Mouse (Mus musculus) heart, adult 2 months (tissue): ENCODE results near the gene Cxcl15. TPM values are rescaled to one million over a fixed set of nuclear protein-coding genes. Genes with fewer than 3 reads are reported as not detected.
A peak's percentile ranks its signal among the peaks of the same experiment; 100 is the strongest.

ENCODE experiments used
- DNase-seq, 2 experiments: peaks; one replicate each; pipeline ENCODE4 v3.0.0; 2021
- H3K27ac ChIP-seq: fragments of 200-600 bp; 2 replicates; pipeline ENCODE4 v1.8.1; 2022
- H3K27me3 ChIP-seq: fragments of 200-500 bp; 2 replicates; pipeline ENCODE4 v1.6.1; 2012; ENCODE audit warnings: mild to moderate bottlenecking, low read length, inconsistent platforms, mixed read lengths; ENCODE audit not compliant: control insufficient read depth, insufficient read depth
- H3K36me3 ChIP-seq: fragments of 200-500 bp; 2 replicates; pipeline ENCODE4 v1.6.1; 2012; ENCODE audit warnings: low read length, inconsistent platforms; ENCODE audit not compliant: control insufficient read depth, insufficient read depth
- H3K4me1 ChIP-seq: fragments of 200-500 bp; 2 replicates; pipeline ENCODE4 v1.6.1; 2011; ENCODE audit warnings: low read length; ENCODE audit not compliant: control insufficient read depth, insufficient read depth
- H3K4me3 ChIP-seq: fragments of 200-600 bp; 2 replicates; pipeline ENCODE4 v1.8.1; 2022
- H3K79me2 ChIP-seq: fragments of 200-500 bp; replicated peaks from 2 replicates; pipeline ENCODE4 v1.6.1; 2012; ENCODE audit warnings: mild to moderate bottlenecking, inconsistent platforms, low read length, moderate library complexity, mixed read lengths; ENCODE audit not compliant: control insufficient read depth, insufficient read depth
- H3K9ac ChIP-seq: fragments of 200-500 bp; 2 replicates; pipeline ENCODE4 v1.6.1; 2012; ENCODE audit warnings: low read depth, mild to moderate bottlenecking, control low read depth, inconsistent platforms, low read length, mixed read lengths
- CTCF ChIP-seq: fragments of 200-600 bp; IDR thresholded peaks from 2 replicates; pipeline ENCODE4 v1.8.1; 2022; ENCODE audit warnings: antibody characterized with exemption, mild to moderate bottlenecking, moderate library complexity
- EP300 ChIP-seq: fragments of 200-500 bp; IDR thresholded peaks from 2 replicates; pipeline ENCODE4 v1.6.1; 2011; ENCODE audit warnings: low read depth, low read length, control low read depth; ENCODE audit not compliant: insufficient read depth
- POLR2A ChIP-seq: fragments of 200-500 bp; IDR thresholded peaks from 2 replicates; pipeline ENCODE4 v1.6.1; 2011; ENCODE audit warnings: mild to moderate bottlenecking, low read depth, low read length, control low read depth; ENCODE audit not compliant: insufficient read depth
- WGBS: fragments of 180-500 bp; shearing (Covaris S2); methylation state at CpG from one replicate; pipeline ENCODE4 v1.1.7; 2018; 5-methylcytosine and 5-hydroxymethylcytosine counted together
- intact Hi-C: fragments of 180-260 bp; cut with DNase I; formaldehyde crosslinking; loops from one replicate; pipeline ENCODE4 v1.15.1; 2025
- polyA plus RNA-seq: library from polyadenylated mRNA; depleted of rRNA; stranded (reverse); fragments of >200 nt; gene quantifications from 2 replicates; pipeline ENCODE4 v1.2.3, GENCODE M21; 2012
- total RNA-seq, 2 experiments: library from RNA; stranded (reverse); gene quantifications; 2 replicates each; pipeline ENCODE4 v1.2.3; 2021

The Cxcl15 gene
- total and polyA plus RNA-seq, 3 experiments = 1.00 TPM; not detected in 2

DNA sequence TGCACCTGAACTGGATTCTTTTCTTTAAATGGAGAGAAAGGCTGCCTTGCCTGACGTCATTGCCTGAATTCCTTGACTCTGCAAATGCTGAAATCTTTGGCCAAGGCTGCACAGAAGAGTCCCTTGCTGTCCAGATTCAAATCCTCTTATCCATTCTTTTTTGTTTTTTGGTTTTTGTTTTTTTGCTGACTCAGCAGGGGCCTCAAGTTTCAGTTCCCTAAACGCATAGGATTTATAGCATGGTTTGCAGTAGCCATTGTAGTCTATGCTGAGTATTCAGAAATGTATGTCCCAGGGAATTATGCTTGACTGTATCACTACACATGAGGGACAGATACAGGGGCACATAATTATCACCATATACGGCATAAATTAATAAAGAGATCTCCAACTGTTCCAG, 23.0 kb upstream of the Cxcl15 start:
- no peak overlapping the region; the same call in 1 of the 2 replicates for H3K27ac ChIP-seq
- no peaks in the 10 kb centered on the region for H3K79me2 ChIP-seq
- WGBS = 75% methylated on average over 3 of the region's 3 CpGs
- H3K9ac ChIP-seq = no peak overlapping the region
- H3K4me1 ChIP-seq = peaks cover 7% of the 10 kb centered on the region
- DNase-seq = peak in 1 of 2 experiments; percentile 17
- TF ChIP-seq POLR2A (no peak), CTCF (no peak), EP300 (no peak)
- no peaks in the 10 kb centered on the region for H3K27me3 ChIP-seq
- no peak overlapping the region for H3K4me3 ChIP-seq
- no peaks in the 10 kb centered on the region for H3K36me3 ChIP-seq
- intact Hi-C loops = loop anchor here (5.0 kb wide), 1 partner anchor 116 kb away; no protein-coding TSS in a partner anchor

DNA sequence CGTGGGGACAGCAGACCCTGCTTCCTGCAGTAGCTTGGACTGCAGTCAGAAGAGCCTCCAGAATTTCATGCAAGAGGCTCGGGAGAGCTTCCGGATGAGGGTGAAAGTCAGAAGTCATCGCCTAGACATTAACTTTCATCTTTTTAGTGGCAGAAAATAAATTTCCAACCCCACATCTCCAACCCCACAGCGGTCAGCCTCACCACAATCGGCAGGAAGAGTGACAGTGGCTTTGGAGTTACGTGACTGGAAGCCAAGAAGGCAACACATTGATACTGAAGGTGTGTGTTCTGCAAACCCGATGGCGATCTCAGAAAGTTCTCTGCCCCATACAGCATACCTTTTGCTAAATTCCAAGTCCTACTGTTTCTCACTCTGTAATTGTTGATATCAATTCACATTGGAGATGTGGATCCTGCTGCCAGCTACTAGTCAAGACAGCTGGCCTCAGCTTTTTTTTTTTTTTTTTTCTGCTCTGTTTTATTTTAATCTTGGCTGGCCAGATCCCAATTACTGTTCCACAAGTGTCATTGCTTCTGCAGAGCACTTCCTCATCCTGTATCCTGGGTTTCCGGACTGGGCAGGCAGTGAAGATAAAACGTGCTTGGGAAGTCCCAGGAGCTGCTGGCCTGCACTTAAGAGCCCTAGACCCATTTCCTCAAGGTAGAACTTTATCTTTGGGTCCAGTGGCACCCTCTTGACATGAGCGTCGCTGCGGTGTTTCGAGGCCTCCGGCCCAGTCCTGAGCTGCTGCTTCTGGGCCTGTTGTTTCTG, 22.3 kb upstream of the Cxcl15 start, which contains the start of gene Pf4:
Gene Pf4 (plus strand): TSS at position 556 of the 774 bp plus-strand sequence.
- Histone ChIP-seq H3K9ac (no peak within 1 kb of the TSS), H3K4me3 (peak within 1 kb of the TSS; percentile 35), H3K79me2 (no peaks in the 10 kb centered on the region), H3K4me1 (peaks cover 7% of the 10 kb centered on the region), H3K27ac (peak within 1 kb of the TSS; percentile 28; the same call in 1 of the 2 replicates), H3K27me3 (no peaks in the 10 kb centered on the region), H3K36me3 (no peaks in the 10 kb centered on the region)
- DNase-seq = peak; percentile 43 to 71
- no peak for TF ChIP-seq CTCF
- peak; percentile 51; the same call in 1 of the 2 replicates for TF ChIP-seq EP300
- TF ChIP-seq POLR2A = peak; percentile 41; the same call in 1 of the 2 replicates
- intact Hi-C loops = loop anchor here (5.0 kb wide), 1 partner anchor 115 kb away; no protein-coding TSS in a partner anchor
- WGBS = 19% methylated on average over 16 of the region's 16 CpGs

- intact Hi-C loops = no loop called here
- Histone ChIP-seq H3K36me3 (no peaks in the 10 kb centered on the region), H3K27me3 (no peaks in the 10 kb centered on the region), H3K79me2 (no peaks in the 10 kb centered on the region), H3K27ac (no peak overlapping the region), H3K4me3 (no peak overlapping the region), H3K4me1 (peaks cover 5% of the 10 kb centered on the region), H3K9ac (no peak overlapping the region)
- DNase-seq = no peak
- 76% methylated on average over 5 of the region's 5 CpGs for WGBS
- TF ChIP-seq EP300 = no peak
Measured at GRCm38 (mm10) chr5:90775562-90775961, 18.8 kb upstream of the Cxcl15 start.

- 83% methylated on average over 10 of the region's 10 CpGs for WGBS
- H3K4me3 ChIP-seq = no peak overlapping the region
Measured at GRCm38 (mm10) chr5:90777621-90778020, 16.7 kb upstream of the Cxcl15 start.

DNA sequence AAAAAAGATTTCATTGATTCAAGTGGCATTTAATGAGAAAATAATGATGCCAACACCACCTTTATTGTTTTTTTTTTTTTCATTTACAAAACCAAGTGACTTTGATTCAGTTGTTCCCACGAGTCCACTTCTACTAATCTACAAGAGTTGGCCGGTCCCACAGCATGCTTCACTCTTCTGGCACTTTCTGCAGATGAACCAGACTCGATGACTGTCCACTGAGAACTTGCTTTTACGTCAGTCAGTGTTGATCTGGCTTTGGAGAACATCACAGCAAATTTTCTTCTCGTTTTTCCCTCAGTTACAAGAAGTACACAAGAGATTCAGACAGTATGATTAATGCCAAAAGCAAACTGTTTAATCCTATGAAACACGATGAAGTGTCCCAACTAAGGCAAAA, 15.5 kb upstream of the Cxcl15 start:
- DNase-seq = peak in 1 of 2 experiments; percentile 26

More at GRCm38 (mm10) chr5:90777621-90778020, 16.7 kb upstream of the Cxcl15 start:
- Histone ChIP-seq H3K27me3 (no peaks in the 10 kb centered on the region), H3K27ac (no peak overlapping the region), H3K4me1 (peaks cover 2% of the 10 kb centered on the region), H3K9ac (no peak overlapping the region), H3K36me3 (no peaks in the 10 kb centered on the region), H3K79me2 (no peaks in the 10 kb centered on the region)
- TF ChIP-seq CTCF = no peak
- TF ChIP-seq EP300 = no peak
- no peak for TF ChIP-seq POLR2A
- intact Hi-C loops = no loop called here
- DNase-seq = no peak

GRCm38 (mm10) chr5:90783697-90784096, 10.6 kb upstream of the Cxcl15 start:
- no peaks in the 10 kb centered on the region for H3K27me3 ChIP-seq
- H3K4me3 ChIP-seq = no peak overlapping the region
- WGBS = 86% methylated on average over 3 of the region's 3 CpGs
- no peak for DNase-seq
- no peaks in the 10 kb centered on the region for H3K36me3 ChIP-seq
- H3K79me2 ChIP-seq = no peaks in the 10 kb centered on the region
- no peak overlapping the region for H3K9ac ChIP-seq
- intact Hi-C loops = no loop called here
- TF ChIP-seq CTCF (no peak), EP300 (no peak), POLR2A (no peak)
- no peaks in the 10 kb centered on the region for H3K4me1 ChIP-seq
- no peak overlapping the region for H3K27ac ChIP-seq

More for the DNA sequence above, 15.5 kb upstream of the Cxcl15 start:
- no peak overlapping the region for H3K9ac ChIP-seq
- no peaks in the 10 kb centered on the region for H3K36me3 ChIP-seq
- no peaks in the 10 kb centered on the region for H3K79me2 ChIP-seq
- H3K27me3 ChIP-seq = no peaks in the 10 kb centered on the region
- intact Hi-C loops = no loop called here
- TF ChIP-seq POLR2A (no peak), EP300 (no peak), CTCF (no peak)
- no peak overlapping the region for H3K27ac ChIP-seq
- H3K4me3 ChIP-seq = no peak overlapping the region
- WGBS = 61% methylated on average over 6 of the region's 6 CpGs
- H3K4me1 ChIP-seq = no peaks in the 10 kb centered on the region
